Mouse (Mus musculus) macrophage (primary cell): ENCODE measurements at regions not wholly inside any gene's neighbourhood (a gene's known extent, or its start where the extent isn't known, plus 50 kb on each side); places are given as distances from the start of the nearest gene placed in this dataset.
"Not testable (repeated sequence)": the region's sequence is repeated elsewhere in the genome, so short reads cannot be mapped to it uniquely, and the experiment has no call there.

Source experiments
- H3K27ac ChIP-seq: fragments of 350-480 bp; formaldehyde crosslinking; 2 replicates; pipeline ENCODE4 v1.9.0; 2021
- H3K36me3 ChIP-seq: fragments of 350-480 bp; formaldehyde crosslinking; 2 replicates; pipeline ENCODE4 v1.9.0; 2021; ENCODE audit errors: inconsistent target
- H3K4me3 ChIP-seq: fragments of 350-480 bp; formaldehyde crosslinking; 2 replicates; pipeline ENCODE4 v1.9.0; 2021; ENCODE audit errors: inconsistent target
- H3K79me2 ChIP-seq: fragments of 350-480 bp; formaldehyde crosslinking; 2 replicates; pipeline ENCODE4 v1.9.0; 2021; ENCODE audit errors: inconsistent target
- WGBS: methylation state at CpG from one replicate; pipeline ENCODE4 v1.1.7; 2026; ENCODE audit warnings: inconsistent platforms; ENCODE audit not compliant: missing documents; 5-methylcytosine and 5-hydroxymethylcytosine counted together

DNA sequence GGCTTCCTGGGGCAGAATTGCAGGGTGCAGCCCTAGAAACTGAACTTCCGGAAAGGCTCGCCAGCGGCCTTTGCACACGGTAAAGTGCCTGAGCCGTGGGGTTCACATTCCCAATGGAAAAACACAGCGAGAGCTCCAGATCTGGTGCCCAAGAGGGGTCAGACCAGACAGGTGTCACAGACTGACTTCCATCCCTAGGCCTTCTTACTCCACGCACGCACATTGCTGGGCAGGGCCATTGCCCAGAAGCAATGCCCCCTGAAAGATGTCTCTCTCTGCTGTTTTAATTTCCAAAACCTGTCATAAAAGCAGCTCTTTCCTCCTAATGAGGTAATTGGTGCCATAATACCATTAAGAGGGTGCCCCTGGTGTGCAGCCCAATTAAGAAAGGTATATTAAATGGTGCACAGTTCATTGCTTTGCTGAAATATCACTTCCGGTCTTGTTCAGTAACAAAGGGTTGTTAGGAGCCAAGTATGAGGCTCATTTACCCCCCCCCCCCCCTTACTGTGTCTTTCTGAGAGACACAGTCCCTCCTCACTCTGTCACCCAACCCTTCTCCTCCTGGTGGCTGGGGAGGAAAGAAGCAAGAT is 159.9 kb upstream of the Hes1 start:
- 89% methylated on average over 9 of the region's 9 CpGs for WGBS
- H3K4me3 ChIP-seq: no peak overlapping the region

DNA sequence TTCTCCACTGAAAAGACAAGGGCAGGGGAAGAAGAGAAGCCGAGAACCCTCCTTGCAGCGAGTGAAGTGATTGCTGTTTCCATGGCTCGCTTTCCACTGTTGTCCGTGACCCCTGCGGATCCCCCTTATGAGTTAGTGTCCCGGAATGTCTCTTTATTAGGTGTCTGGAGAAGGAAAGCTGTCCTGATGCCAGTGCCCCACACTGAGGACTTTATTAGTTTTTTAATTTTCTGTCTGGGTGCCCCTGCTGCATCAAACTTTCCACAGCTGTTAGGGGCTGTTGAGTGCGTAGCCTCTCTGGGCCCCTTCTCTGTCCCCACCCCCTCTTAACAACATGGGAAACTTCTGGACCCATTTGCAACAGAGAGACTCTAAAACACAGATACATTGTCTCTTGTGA is 156.9 kb upstream of the Hes1 start:
- no peak overlapping the region for H3K27ac ChIP-seq
- H3K36me3 ChIP-seq: no peaks in the 10 kb centered on the region
- no peak overlapping the region for H3K4me3 ChIP-seq
- no peaks in the 10 kb centered on the region for H3K79me2 ChIP-seq
- 99% methylated on average over 7 of the region's 7 CpGs for WGBS

More for the DNA sequence above, 159.9 kb upstream of the Hes1 start:
- Histone ChIP-seq H3K36me3 (no peaks in the 10 kb centered on the region), H3K79me2 (no peaks in the 10 kb centered on the region), H3K27ac (no peak overlapping the region)

DNA sequence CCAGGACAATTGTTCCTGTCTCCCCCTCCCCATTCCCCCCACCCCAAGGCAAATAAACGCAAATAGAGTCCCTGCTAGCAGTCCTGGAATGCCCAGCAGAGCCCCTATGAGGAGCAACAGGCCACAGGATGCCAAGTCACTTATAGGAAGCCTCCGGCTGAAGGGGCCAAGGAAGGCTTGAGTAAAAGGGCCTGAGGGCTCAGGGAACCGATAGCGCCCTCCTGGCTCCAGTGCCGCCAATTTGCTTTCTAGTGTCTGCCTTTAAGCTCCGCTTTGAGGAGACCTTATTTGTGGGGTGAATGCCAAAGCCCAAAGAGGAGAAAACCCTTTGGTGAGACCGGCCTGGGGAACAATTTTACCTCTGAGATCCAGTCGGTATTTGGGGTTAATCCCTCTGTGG is 156.2 kb upstream of the Hes1 start:
- no peaks in the 10 kb centered on the region for H3K36me3 ChIP-seq
- 93% methylated on average over 8 of the region's 8 CpGs for WGBS
- no peaks in the 10 kb centered on the region for H3K79me2 ChIP-seq
- H3K27ac ChIP-seq: no peak overlapping the region
- H3K4me3 ChIP-seq: no peak overlapping the region

DNA sequence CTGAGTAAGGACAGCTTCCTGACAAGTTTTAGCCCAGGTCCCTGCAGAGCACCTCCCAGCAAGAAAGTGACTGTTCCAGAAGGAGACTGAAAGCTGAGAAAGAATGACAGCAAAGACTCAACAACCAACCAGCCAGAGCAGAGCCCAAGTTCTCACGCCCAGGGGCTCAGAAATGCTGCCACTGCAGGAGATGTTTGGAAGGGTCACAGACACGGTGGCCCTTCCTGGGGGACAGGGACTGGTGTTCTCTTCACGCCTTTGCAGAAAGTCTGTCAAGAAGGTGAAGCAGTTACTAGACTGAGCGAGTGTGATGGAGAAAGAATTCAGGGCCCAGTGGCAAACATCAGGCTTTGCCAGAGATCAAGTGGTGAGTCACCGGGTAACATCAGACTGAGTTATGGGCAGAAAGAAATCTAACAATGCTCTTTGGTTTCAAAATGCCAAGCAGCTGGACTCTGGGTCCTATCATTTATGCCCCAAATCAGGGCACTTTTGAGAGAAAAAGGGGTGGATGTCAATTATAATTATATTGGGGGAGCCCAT is 154.2 kb upstream of the Hes1 start:
- no peak overlapping the region for H3K27ac ChIP-seq
- H3K79me2 ChIP-seq: no peaks in the 10 kb centered on the region
- H3K36me3 ChIP-seq: no peaks in the 10 kb centered on the region
- 93% methylated on average over 5 of the region's 5 CpGs for WGBS
- no peak overlapping the region for H3K4me3 ChIP-seq

DNA sequence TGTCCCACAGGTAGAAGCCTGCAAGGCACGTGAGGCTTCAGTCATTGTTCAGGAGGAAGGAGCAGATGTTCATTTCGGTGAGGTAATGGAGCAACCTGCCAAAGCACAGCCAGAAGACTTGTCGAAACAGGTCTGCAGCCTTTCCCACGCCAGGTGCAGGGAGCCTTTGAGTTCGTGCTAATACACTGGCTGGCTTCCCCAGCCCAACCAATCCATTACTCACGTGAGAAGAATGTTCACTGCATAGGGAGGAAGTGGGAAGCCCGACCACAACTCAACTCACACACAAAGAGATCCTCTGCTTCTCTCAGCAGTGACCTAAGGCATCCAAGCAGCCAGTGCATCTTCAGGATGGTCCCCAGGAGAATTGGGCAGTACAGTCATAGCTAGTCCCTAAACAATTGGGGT is 153.0 kb upstream of the Hes1 start:
- H3K79me2 ChIP-seq: no peaks in the 10 kb centered on the region
- H3K4me3 ChIP-seq: no peak overlapping the region
- no peaks in the 10 kb centered on the region for H3K36me3 ChIP-seq
- 64% methylated on average over 7 of the region's 7 CpGs for WGBS
- H3K27ac ChIP-seq: no peak overlapping the region

DNA sequence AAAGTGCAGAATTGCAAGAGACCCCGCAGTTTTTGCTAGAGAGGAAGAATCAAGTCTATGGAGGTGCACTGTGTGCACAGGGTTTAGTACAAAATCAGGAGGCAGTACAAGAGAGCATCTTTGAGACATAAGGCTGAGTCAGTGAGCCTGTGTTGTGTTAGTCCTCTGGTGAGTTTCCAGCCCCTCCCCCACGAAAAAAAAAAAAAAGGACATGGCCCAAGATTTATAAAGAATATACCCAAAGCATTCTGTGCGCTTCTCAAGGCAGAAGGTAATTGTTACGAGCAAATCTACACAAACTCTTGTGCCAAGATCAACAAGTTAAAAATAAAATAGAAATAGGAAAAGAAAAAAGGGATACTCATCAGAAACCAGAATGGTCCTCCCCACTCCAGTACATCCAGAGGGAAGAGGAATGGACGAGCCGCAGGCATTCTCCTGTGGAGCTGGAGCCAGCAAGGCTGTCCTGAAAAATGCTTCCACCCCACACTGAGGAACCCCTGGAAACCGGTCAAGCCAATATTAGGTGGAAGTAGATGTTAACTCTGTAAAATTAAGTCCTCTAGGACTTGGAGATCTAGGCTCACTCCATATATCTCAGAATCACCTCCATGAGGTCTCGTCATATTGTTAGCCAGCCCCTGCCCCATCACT is 150.7 kb upstream of the Hes1 start:
- 88% methylated on average over 8 of the region's 8 CpGs for WGBS
- Histone ChIP-seq H3K79me2 (no peaks in the 10 kb centered on the region), H3K27ac (no peak overlapping the region), H3K4me3 (no peak overlapping the region), H3K36me3 (no peaks in the 10 kb centered on the region)

DNA sequence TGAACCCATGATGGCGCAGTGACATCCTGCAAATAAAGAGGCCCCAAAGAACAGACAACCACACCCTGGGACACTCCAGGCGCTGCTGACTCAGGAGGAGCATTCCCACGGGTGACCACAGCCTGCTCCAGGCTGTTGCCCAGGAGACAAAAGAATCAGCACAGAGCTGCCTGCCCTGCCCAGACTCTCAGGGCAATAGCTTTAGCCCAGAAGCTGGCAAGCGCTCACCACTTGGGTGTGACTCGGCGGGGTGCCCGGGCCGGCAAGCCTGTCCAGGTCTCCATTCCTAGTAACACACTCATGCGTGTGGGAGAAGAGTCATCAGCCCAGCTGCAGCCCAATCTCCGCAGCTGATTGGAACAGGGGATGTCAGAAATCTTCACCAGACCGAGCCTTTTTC is 148.8 kb upstream of the Hes1 start:
- 87% methylated on average over 10 of the region's 11 CpGs for WGBS
- no peaks in the 10 kb centered on the region for H3K36me3 ChIP-seq
- no peaks in the 10 kb centered on the region for H3K79me2 ChIP-seq
- H3K27ac ChIP-seq: no peak overlapping the region
- H3K4me3 ChIP-seq: no peak overlapping the region

DNA sequence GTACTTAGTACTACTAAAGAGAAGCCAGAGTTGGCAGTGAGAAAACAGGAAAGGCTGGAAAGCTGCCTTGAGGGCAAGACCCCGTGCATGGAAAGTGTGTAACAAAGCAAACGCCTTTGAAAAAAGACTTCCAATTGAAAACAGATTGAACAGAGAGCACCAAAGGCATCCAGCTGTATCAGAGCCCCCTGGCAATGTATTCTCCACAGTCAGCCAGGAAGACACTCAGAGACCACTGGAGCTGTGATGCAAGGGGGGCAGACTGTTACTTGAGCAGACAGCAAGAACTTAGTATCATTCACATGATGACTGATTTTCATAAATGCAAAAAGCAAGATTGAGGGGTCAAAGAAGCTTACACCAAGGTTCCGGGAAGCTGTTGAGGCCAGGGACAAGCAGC is 146.2 kb upstream of the Hes1 start:
- 83% methylated on average over 3 of the region's 3 CpGs for WGBS
- no peaks in the 10 kb centered on the region for H3K36me3 ChIP-seq
- no peak overlapping the region for H3K27ac ChIP-seq
- H3K4me3 ChIP-seq: no peak overlapping the region
- no peaks in the 10 kb centered on the region for H3K79me2 ChIP-seq

DNA sequence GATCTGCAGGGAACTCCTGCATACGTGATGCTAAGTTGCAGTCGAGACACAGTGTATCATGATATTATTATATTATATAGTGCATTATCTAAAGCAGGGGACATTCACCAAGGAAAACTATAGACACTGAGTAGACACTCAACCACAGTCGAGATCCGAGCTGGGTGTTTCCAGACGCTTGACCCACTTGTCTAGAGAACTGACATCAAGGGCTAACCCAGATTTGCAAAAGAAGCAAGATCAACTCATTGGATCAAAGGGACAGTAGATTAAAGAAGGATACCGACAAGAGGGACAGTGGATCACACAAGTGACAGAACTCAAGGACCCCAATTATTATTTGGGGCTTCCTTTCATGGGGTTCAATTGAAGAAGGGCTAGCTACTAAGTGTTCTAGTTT is 145.8 kb upstream of the Hes1 start:
- Histone ChIP-seq H3K36me3 (no peaks in the 10 kb centered on the region), H3K4me3 (no peak overlapping the region), H3K79me2 (no peaks in the 10 kb centered on the region), H3K27ac (no peak overlapping the region)
- WGBS: 94% methylated on average over 6 of the region's 6 CpGs

DNA sequence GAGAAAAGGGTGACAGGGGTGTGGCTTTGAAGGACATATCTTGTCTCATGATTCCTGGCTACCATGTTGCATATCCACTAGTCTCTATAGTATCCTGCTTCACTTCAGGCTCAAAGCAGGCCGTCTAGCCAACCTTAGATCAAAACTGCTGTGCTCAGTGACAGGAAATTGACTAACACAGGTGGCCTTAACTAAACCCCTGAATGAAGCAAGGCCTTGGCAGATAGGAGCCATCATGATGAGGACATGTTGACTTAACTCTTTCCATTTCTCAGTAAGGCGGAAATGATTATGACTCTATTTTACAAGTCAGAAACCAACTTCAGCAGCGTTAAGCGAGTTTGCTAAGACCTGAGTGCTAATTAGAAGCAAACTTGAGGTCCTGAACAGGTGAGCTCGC is 143.2 kb upstream of the Hes1 start:
- no peaks in the 10 kb centered on the region for H3K36me3 ChIP-seq
- 91% methylated on average over 5 of the region's 5 CpGs for WGBS
- H3K79me2 ChIP-seq: no peaks in the 10 kb centered on the region
- H3K27ac ChIP-seq: no peak overlapping the region
- no peak overlapping the region for H3K4me3 ChIP-seq

DNA sequence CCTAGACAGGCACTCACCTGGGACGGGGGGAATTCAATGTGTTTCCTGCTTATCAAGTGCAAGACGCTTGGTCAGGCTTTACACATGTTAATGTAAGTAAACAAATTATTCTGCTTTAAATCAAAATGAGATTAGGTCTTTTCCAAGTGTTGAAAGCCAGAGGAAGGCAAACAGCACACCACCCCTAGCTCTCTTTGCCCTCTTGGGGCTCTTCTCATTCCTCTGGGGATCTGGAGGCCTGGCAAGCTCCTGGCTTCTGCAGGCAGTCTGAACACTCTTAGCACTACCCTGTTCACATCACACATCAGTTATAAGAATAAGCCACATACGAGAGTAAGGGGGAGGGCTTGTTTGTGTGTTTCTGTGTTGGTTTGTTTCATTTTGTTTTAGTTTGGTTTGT is 142.8 kb upstream of the Hes1 start:
- H3K36me3 ChIP-seq: no peaks in the 10 kb centered on the region
- H3K4me3 ChIP-seq: no peak overlapping the region
- no peaks in the 10 kb centered on the region for H3K79me2 ChIP-seq
- 86% methylated on average over 3 of the region's 3 CpGs for WGBS
- no peak overlapping the region for H3K27ac ChIP-seq

DNA sequence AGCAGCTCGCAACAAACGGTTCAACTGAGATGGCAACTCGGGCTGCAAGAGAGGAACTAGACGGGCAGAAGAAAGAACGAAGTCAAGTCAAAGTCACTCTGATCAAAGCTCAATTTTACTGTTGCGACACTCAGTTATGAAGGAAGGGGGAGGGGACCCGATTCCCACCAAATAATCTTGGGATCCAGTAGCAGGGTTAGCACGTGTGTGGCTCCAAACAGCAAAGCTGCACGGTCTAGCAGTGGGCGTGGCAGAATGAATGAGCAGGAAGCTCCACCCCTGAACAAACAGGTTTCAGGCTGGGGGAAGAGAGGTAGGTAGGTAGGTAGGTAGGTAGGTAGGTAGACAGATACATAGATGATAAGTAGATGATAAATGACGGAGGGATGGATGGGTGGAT is 136.9 kb upstream of the Hes1 start:
- not testable (repeated sequence) for H3K36me3 ChIP-seq, H3K4me3 ChIP-seq, H3K79me2 ChIP-seq, H3K27ac ChIP-seq
- 92% methylated on average over 11 of the region's 11 CpGs for WGBS

DNA sequence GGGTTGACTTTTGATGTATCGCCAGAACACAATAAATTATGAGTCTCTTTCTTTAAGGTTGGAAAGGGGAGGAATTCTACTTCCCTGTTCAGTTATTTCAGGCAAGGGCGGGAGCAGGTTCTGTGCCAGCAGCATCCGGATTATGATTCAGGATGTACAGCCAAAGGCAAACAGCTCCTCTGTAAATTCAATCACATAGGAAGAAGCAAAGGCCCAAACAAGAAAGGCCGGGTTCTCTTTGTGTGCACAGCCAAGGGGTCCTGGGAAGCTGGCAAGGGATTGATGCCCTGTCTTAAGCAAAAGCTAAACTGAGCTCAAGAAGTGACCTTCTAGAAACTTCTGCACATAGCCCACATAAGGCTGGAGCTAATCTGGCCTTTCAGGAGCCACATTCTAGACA is 135.9 kb upstream of the Hes1 start:
- no peak overlapping the region for H3K4me3 ChIP-seq
- WGBS: 95% methylated on average over 4 of the region's 4 CpGs
- no peak overlapping the region for H3K27ac ChIP-seq
- H3K36me3 ChIP-seq: no peaks in the 10 kb centered on the region
- H3K79me2 ChIP-seq: no peaks in the 10 kb centered on the region

DNA sequence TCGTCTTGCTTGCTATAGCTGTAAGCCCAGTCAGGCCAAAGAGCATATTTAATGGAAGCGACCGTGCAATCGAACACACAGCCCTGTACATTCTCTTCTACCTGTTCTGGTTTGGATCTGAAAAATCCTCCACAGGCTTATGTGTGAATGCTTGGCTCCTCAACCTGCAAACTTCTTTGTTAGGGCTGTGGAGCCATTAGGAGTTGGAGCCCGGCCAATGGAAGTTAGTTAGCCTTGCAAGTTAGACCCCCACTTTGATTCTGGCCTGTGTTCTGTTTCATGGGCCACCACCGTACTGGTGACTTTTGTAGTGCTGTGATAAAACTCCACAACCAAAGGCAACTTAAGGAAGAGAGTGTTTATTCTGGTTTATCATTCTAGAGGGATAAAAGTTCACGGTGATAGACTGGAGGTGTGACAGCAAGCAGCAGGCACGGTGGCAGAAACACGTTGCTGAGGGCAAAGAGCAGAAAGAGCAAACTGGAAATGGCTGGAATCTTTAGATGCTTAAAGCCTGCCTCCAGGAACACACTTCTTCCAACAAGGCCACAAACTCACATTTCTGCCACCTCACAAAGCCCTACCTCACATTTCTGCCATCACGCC is 132.3 kb upstream of the Hes1 start:
- H3K79me2 ChIP-seq: no peaks in the 10 kb centered on the region
- 95% methylated on average over 10 of the region's 10 CpGs for WGBS
- no peaks in the 10 kb centered on the region for H3K36me3 ChIP-seq
- no peak overlapping the region for H3K27ac ChIP-seq
- no peak overlapping the region for H3K4me3 ChIP-seq

DNA sequence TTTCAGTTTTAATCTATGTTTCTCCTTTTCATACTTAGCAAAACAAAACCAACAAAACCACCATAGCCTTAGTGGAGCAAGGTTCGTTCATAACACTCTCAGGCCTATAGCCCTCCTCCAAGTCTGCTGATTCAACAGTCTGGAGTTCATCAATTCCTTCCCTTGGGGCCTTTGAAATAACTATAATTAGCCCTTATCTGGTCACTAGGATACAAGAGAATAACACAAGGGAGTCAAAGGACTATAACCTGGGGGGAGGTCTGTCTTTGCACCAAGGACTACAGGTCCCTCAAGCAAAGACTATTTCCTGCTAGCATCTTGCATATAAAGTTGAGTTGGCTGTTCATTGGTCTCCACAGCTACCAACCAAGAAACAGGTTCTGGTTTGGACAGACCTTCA is 129.5 kb upstream of the Hes1 start:
- H3K27ac ChIP-seq: no peak overlapping the region
- no peaks in the 10 kb centered on the region for H3K36me3 ChIP-seq
- no peaks in the 10 kb centered on the region for H3K79me2 ChIP-seq
- no peak overlapping the region for H3K4me3 ChIP-seq
- 75% methylated on average over 1 of the region's 1 CpGs for WGBS
